Mouse (Mus musculus) spleen, adult 2 months (tissue): ENCODE results near the gene Hist1h3g.
"Not testable (repeated sequence)": the region's sequence is repeated elsewhere in the genome, so short reads cannot be mapped to it uniquely, and the experiment has no call there.

Source experiments
- CTCF ChIP-seq: fragments of 200-500 bp; IDR thresholded peaks from 2 replicates; pipeline ENCODE4 v1.5.1; 2011; ENCODE audit warnings: mild to moderate bottlenecking, inconsistent platforms; ENCODE audit not compliant: insufficient read depth, insufficient read length, insufficient replicate concordance; ENCODE audit errors: extremely low read depth
- POLR2A ChIP-seq: fragments of 200-500 bp; IDR thresholded peaks from 2 replicates; pipeline ENCODE4 v1.6.1; 2011; ENCODE audit warnings: low read depth, low read length, inconsistent platforms

GRCm38 (mm10) chr13:23561883-23562659, 26.8 kb downstream of the Hist1h3g start, which contains the start of gene Hist1h3e:
- not testable (repeated sequence) for TF ChIP-seq CTCF
- peak; percentile 94 for TF ChIP-seq POLR2A
